Mouse (Mus musculus): Measurements from ENCODE around the gene Lpin2. TPM values are rescaled to one million over a fixed set of nuclear protein-coding genes. Genes with fewer than 3 reads are reported as not detected.

The Lpin2 gene
- polyA plus RNA-seq, 1 experiment from 2014 or later = 93.2 TPM

- no peaks in the 10 kb centered on the region for H3K9me3 ChIP-seq (ENCODE audit: control insufficient read depth, low read length)
- H3K4me1 ChIP-seq (ENCODE audit: control insufficient read depth, insufficient read depth, low read length) = peaks cover 45% of the 10 kb centered on the region
- H3K36me3 ChIP-seq (ENCODE audit: control insufficient read depth, insufficient read depth, low read length) = no peaks in the 10 kb centered on the region
- ATAC-seq (ENCODE audit: low FRiP score, low TSS enrichment) = peak; percentile 97
- peak overlapping the region; percentile 93 for H3K27ac ChIP-seq (ENCODE audit: low read depth, low read length)
- no peaks in the 10 kb centered on the region for H3K27me3 ChIP-seq (ENCODE audit: control insufficient read depth, insufficient read depth, low read length)
- peak overlapping the region; percentile 97 for H3K9ac ChIP-seq (ENCODE audit: low read depth, low read length)
- peak overlapping the region; percentile 90 for H3K4me2 ChIP-seq (replicated peaks; ENCODE audit: low read depth, low read length)
- WGBS = under 1% methylated on average over 70 of the region's 71 CpGs
- H3K4me3 ChIP-seq (ENCODE audit: low read length) = peak overlapping the region; percentile 89
Observed at GRCm38 (mm10) chr17:71182871-71183656, 704 bp downstream of the Lpin2 start.

GRCm38 (mm10) chr17:71183657-71184261 lies 1.4 kb downstream of the Lpin2 start:
- under 1% methylated on average over 63 of the region's 79 CpGs for WGBS
- H3K27ac ChIP-seq (ENCODE audit: low read depth, low read length) = peak overlapping the region; percentile 93
- H3K9me3 ChIP-seq (ENCODE audit: control insufficient read depth, low read length) = no peaks in the 10 kb centered on the region
- H3K9ac ChIP-seq (ENCODE audit: low read depth, low read length) = peak overlapping the region; percentile 97
- ATAC-seq (ENCODE audit: low FRiP score, low TSS enrichment) = no peak
- H3K36me3 ChIP-seq (ENCODE audit: control insufficient read depth, insufficient read depth, low read length) = no peaks in the 10 kb centered on the region
- peaks cover 43% of the 10 kb centered on the region for H3K4me1 ChIP-seq (ENCODE audit: control insufficient read depth, insufficient read depth, low read length)
- H3K4me3 ChIP-seq (ENCODE audit: low read length) = peak overlapping the region; percentile 89
- no peaks in the 10 kb centered on the region for H3K27me3 ChIP-seq (ENCODE audit: control insufficient read depth, insufficient read depth, low read length)
- peak overlapping the region; percentile 90 for H3K4me2 ChIP-seq (replicated peaks; ENCODE audit: low read depth, low read length)

- ATAC-seq (ENCODE audit: low FRiP score, low TSS enrichment) = no peak
- Histone ChIP-seq H3K36me3 (ENCODE audit: control insufficient read depth, insufficient read depth, low read length) (no peaks in the 10 kb centered on the region), H3K9ac (ENCODE audit: low read depth, low read length) (peak overlapping the region; percentile 97), H3K27me3 (ENCODE audit: control insufficient read depth, insufficient read depth, low read length) (no peaks in the 10 kb centered on the region), H3K4me1 (ENCODE audit: control insufficient read depth, insufficient read depth, low read length) (peaks cover 35% of the 10 kb centered on the region), H3K4me3 (ENCODE audit: low read length) (peak overlapping the region; percentile 89), H3K27ac (ENCODE audit: low read depth, low read length) (peak overlapping the region; percentile 93), H3K4me2 (replicated peaks; ENCODE audit: low read depth, low read length) (peak overlapping the region; percentile 90), H3K9me3 (ENCODE audit: control insufficient read depth, low read length) (no peaks in the 10 kb centered on the region)
- WGBS = 6% methylated on average over 22 of the region's 22 CpGs
Observed at GRCm38 (mm10) chr17:71184356-71185111, 2.2 kb downstream of the Lpin2 start.

- peaks cover 35% of the 10 kb centered on the region for H3K4me1 ChIP-seq (ENCODE audit: control insufficient read depth, insufficient read depth, low read length)
- peak overlapping the region; percentile 93; the same call in 1 of the 2 replicates for H3K27ac ChIP-seq (ENCODE audit: low read depth, low read length)
- no peaks in the 10 kb centered on the region for H3K9me3 ChIP-seq (ENCODE audit: control insufficient read depth, low read length)
- no peaks in the 10 kb centered on the region for H3K27me3 ChIP-seq (ENCODE audit: control insufficient read depth, insufficient read depth, low read length)
- no peak for ATAC-seq (ENCODE audit: low FRiP score, low TSS enrichment)
- H3K9ac ChIP-seq (ENCODE audit: low read depth, low read length) = peak overlapping the region; percentile 97; the same call in 1 of the 2 replicates
- peak overlapping the region; percentile 90 for H3K4me2 ChIP-seq (replicated peaks; ENCODE audit: low read depth, low read length)
- WGBS = 19% methylated on average over 1 of the region's 1 CpGs
- H3K36me3 ChIP-seq (ENCODE audit: control insufficient read depth, insufficient read depth, low read length) = no peaks in the 10 kb centered on the region
- H3K4me3 ChIP-seq (ENCODE audit: low read length) = peak overlapping the region; percentile 89
Observed at GRCm38 (mm10) chr17:71185368-71185767, 3.0 kb downstream of the Lpin2 start.

GRCm38 (mm10) chr17:71190589-71190988 lies 8.2 kb downstream of the Lpin2 start:
- Histone ChIP-seq H3K4me1 (ENCODE audit: control insufficient read depth, insufficient read depth, low read length) (peaks cover 27% of the 10 kb centered on the region), H3K4me3 (ENCODE audit: low read length) (no peak overlapping the region), H3K27ac (ENCODE audit: low read depth, low read length) (no peak overlapping the region), H3K27me3 (ENCODE audit: control insufficient read depth, insufficient read depth, low read length) (no peaks in the 10 kb centered on the region), H3K9ac (ENCODE audit: low read depth, low read length) (no peak overlapping the region), H3K4me2 (replicated peaks; ENCODE audit: low read depth, low read length) (no peak overlapping the region), H3K9me3 (ENCODE audit: control insufficient read depth, low read length) (no peaks in the 10 kb centered on the region), H3K36me3 (ENCODE audit: control insufficient read depth, insufficient read depth, low read length) (no peaks in the 10 kb centered on the region)
- 88% methylated on average over 7 of the region's 7 CpGs for WGBS
- ATAC-seq (ENCODE audit: low FRiP score, low TSS enrichment) = no peak

GRCm38 (mm10) chr17:71191063-71191462 lies 8.7 kb downstream of the Lpin2 start:
- no peak overlapping the region for H3K27ac ChIP-seq (ENCODE audit: low read depth, low read length)
- H3K4me1 ChIP-seq (ENCODE audit: control insufficient read depth, insufficient read depth, low read length) = peaks cover 31% of the 10 kb centered on the region
- no peak overlapping the region for H3K4me2 ChIP-seq (replicated peaks; ENCODE audit: low read depth, low read length)
- no peak for ATAC-seq (ENCODE audit: low FRiP score, low TSS enrichment)
- WGBS = 98% methylated on average over 2 of the region's 2 CpGs
- H3K9me3 ChIP-seq (ENCODE audit: control insufficient read depth, low read length) = no peaks in the 10 kb centered on the region
- H3K9ac ChIP-seq (ENCODE audit: low read depth, low read length) = no peak overlapping the region
- no peak overlapping the region for H3K4me3 ChIP-seq (ENCODE audit: low read length)
- no peaks in the 10 kb centered on the region for H3K27me3 ChIP-seq (ENCODE audit: control insufficient read depth, insufficient read depth, low read length)
- no peaks in the 10 kb centered on the region for H3K36me3 ChIP-seq (ENCODE audit: control insufficient read depth, insufficient read depth, low read length)

- H3K4me3 ChIP-seq (ENCODE audit: low read length) = no peak overlapping the region
- 86% methylated on average over 8 of the region's 8 CpGs for WGBS
- no peak overlapping the region for H3K4me2 ChIP-seq (replicated peaks; ENCODE audit: low read depth, low read length)
- peaks cover 26% of the 10 kb centered on the region for H3K4me1 ChIP-seq (ENCODE audit: control insufficient read depth, insufficient read depth, low read length)
- H3K9ac ChIP-seq (ENCODE audit: low read depth, low read length) = no peak overlapping the region
- no peaks in the 10 kb centered on the region for H3K36me3 ChIP-seq (ENCODE audit: control insufficient read depth, insufficient read depth, low read length)
- no peak for ATAC-seq (ENCODE audit: low FRiP score, low TSS enrichment)
- H3K27me3 ChIP-seq (ENCODE audit: control insufficient read depth, insufficient read depth, low read length) = no peaks in the 10 kb centered on the region
- no peaks in the 10 kb centered on the region for H3K9me3 ChIP-seq (ENCODE audit: control insufficient read depth, low read length)
- no peak overlapping the region for H3K27ac ChIP-seq (ENCODE audit: low read depth, low read length)
Observed at GRCm38 (mm10) chr17:71191651-71192419, 9.5 kb downstream of the Lpin2 start.

- Histone ChIP-seq H3K4me1 (ENCODE audit: control insufficient read depth, insufficient read depth, low read length) (peaks cover 18% of the 10 kb centered on the region; the same call in 1 of the 2 replicates), H3K36me3 (ENCODE audit: control insufficient read depth, insufficient read depth, low read length) (no peaks in the 10 kb centered on the region)
- 89% methylated on average over 1 of the region's 1 CpGs for WGBS
Observed at GRCm38 (mm10) chr17:71193019-71193418, 10.7 kb downstream of the Lpin2 start.

More at GRCm38 (mm10) chr17:71193019-71193418, 10.7 kb downstream of the Lpin2 start:
- Histone ChIP-seq H3K27ac (ENCODE audit: low read depth, low read length) (no peak overlapping the region), H3K4me3 (ENCODE audit: low read length) (no peak overlapping the region), H3K27me3 (ENCODE audit: control insufficient read depth, insufficient read depth, low read length) (no peaks in the 10 kb centered on the region), H3K9ac (ENCODE audit: low read depth, low read length) (no peak overlapping the region), H3K9me3 (ENCODE audit: control insufficient read depth, low read length) (no peaks in the 10 kb centered on the region), H3K4me2 (replicated peaks; ENCODE audit: low read depth, low read length) (no peak overlapping the region)
- no peak for ATAC-seq (ENCODE audit: low FRiP score, low TSS enrichment)
